Mouse (Mus musculus) C2C12 (cell line): ENCODE measurements around the gene Upk2.

Experiments used
- CEBPB ChIP-seq: IDR thresholded peaks from one replicate; pipeline ENCODE4 v1.6.1; 2011; ENCODE audit warnings: low read depth, mild to moderate bottlenecking, control low read depth, moderate library complexity
- CTCF ChIP-seq: IDR thresholded peaks from one replicate; pipeline ENCODE4 v1.5.1; 2011; ENCODE audit not compliant: control insufficient read depth, insufficient read depth, insufficient read length
- FOSL1 ChIP-seq: IDR thresholded peaks from one replicate; pipeline ENCODE4 v1.8.0; 2011; ENCODE audit warnings: mild to moderate bottlenecking, low read length; ENCODE audit not compliant: poor library complexity, insufficient read depth, severe bottlenecking
- MAX ChIP-seq: IDR thresholded peaks from one replicate; pipeline ENCODE4 v1.6.1; 2011; ENCODE audit warnings: mild to moderate bottlenecking, control low read depth
- MYOG ChIP-seq: IDR thresholded peaks from one replicate; pipeline ENCODE4 v1.6.1; 2011; ENCODE audit not compliant: control insufficient read depth, insufficient read length; ENCODE audit errors: extremely low read depth
- USF1 ChIP-seq: IDR thresholded peaks from one replicate; pipeline ENCODE4 v1.6.1; 2011; ENCODE audit warnings: low read depth, mild to moderate bottlenecking, control low read depth, moderate library complexity

DNA sequence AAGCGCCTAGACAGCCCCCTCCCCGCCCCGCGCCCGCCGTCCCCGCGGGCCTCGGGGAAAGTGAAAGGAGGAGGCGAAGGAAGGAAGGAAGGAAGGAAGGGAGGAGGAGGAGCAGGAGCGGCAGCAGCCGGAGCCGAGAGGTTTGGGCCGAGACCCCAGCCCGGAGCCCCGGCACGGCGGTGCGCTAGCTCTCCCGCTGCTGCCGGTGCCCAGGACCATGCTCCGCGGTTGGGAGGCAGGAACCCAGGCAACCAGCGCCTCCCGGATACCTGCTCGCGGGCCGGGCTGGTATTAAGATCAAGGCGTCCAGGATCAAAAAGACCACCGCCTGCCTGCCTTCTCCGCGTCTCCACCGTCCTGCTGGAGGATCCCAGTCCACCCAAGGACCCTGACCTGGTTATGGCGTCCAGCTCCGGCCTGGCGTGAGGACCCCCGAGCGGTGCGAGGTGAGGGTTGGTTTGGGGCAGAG, 28.3 kb upstream of the Upk2 start:
- no peak for TF ChIP-seq CTCF
- TF ChIP-seq MAX: no peak
- no peak for TF ChIP-seq FOSL1
- TF ChIP-seq MYOG: no peak
- TF ChIP-seq CEBPB: no peak
- no peak for TF ChIP-seq USF1
